Mouse (Mus musculus): ENCODE measurements at regions not wholly inside any gene's neighbourhood (a gene's known extent, or its start where the extent isn't known, plus 50 kb on each side); places are given as distances from the start of the nearest gene placed in this dataset.

GRCm38 (mm10) chr10:18910898-18911297 is 66.1 kb downstream of the Perp start:
- 0 out of 2 replicates have a peak, but pooled peaks have one; percentile 45 for TF ChIP-seq CTCF (IDR thresholded peaks at IDR 0.05; ENCODE audit: low read depth, low read length)
- no peak for TF ChIP-seq POLR2A (IDR thresholded peaks at IDR 0.05; ENCODE audit: borderline replicate concordance, low read depth, low read length)
